Mouse (Mus musculus) lung, postnatal 0 days (tissue): ENCODE data around the gene Pias1.

ENCODE experiments used
- CTCF ChIP-seq: IDR thresholded peaks from 2 replicates; pipeline ENCODE4 v1.5.1; 2016; ENCODE audit warnings: antibody characterized with exemption, mild to moderate bottlenecking
- EP300 ChIP-seq: IDR thresholded peaks from 2 replicates; pipeline ENCODE4 v1.6.1; 2016; ENCODE audit warnings: antibody characterized with exemption, mild to moderate bottlenecking, control low read depth

DNA sequence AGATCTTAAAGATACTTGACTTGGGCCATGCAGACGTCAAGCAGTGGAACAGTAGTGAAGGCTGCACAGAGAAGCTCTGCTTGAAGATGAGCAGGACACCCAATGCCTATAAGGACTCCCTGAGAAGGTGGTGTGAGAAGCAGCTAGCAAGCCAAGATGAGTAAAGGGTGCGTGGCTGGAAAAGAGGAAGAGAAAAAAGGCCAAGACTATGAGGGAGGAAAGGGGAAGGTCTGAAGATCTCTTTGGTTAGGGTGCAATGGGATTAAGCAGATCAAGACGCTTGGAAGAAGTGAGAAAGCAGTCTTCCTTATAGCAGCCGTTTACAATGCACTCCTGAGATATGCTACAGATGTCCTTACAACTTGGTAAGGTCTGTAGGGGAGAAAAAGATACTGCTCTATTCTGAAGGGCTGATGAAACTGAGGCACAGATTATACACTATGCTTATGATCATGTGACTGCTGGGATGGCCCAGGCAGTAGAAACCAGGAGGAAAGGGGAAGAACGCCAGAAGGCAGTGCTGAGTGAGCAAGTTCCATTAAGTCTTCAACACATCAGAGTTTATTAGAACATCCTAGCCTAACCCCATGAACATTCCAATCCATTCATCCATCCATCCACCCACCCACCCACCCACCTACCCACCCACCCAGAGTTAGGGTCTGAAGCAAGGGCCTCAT is 74.2 kb downstream of the Pias1 start:
- no peak for TF ChIP-seq CTCF
- TF ChIP-seq EP300, result no peak
